Mouse (Mus musculus) layer of hippocampus, postnatal 25 days (tissue): Measurements from ENCODE around the gene Mpped2. TPM values are rescaled to one million over a fixed set of nuclear protein-coding genes. Genes with fewer than 3 reads are reported as not detected.

Experiments used
- DNase-seq, 2 experiments: peaks; one replicate each; pipeline ENCODE4 v3.0.0; 2022; ENCODE audit warnings: mixed read lengths in 2 of 2, low spot score in 1 of 2; ENCODE audit errors: extremely low spot score in 1 of 2
- total RNA-seq, 2 experiments: library from RNA; stranded (reverse); gene quantifications; 2 replicates each; pipeline ENCODE4 v1.2.3; 2021

Mpped2 gene
- total RNA-seq, 2 experiments from 2014 or later, result 37.1 to 38.1 TPM

- no peak for DNase-seq
Observed at GRCm38 (mm10) chr2:106744086-106744485, 51.0 kb downstream of the Mpped2 start.

GRCm38 (mm10) chr2:106744601-106745000 lies 51.5 kb downstream of the Mpped2 start:
- DNase-seq, result no peak

DNA sequence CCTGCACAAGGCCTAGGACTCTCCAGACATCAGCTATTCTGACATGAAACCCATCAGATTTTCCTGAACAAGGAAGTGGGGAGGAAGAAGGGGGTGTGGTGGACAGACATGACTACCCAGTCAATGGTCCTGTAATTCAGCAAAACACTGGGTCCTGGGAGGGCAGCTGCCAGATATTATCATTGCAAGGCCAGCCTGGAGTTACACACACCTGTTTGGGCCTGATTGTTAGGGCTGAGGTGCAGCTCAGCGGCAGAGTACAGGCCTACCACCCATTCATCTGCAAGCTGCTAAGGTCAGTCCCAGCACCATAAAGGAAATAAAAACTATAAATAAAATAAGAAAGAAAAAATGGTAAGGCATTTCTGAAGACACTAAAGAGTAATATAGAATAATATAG lies 52.3 kb downstream of the Mpped2 start:
- DNase-seq, result no peak

DNA sequence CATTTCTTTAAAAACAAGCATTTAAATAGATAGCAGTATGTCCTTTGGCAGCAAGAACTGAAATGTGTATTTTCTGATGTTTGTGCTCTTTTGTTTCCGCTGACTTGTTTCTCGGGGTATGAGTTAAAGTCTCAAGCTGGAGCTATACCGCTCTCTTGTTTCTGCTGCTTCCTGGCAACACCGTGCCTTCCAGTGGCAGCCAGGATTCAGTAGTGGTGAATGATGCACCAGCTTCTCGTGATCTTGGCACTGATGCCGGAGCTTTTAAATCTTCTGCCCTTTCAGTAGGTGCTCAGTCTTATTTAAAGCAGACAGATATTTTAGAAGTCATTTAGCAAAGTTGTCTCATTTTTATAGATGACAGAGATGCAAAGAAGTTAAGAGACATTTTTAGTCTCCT lies 53.1 kb downstream of the Mpped2 start:
- DNase-seq, result no peak

GRCm38 (mm10) chr2:106746905-106747304 lies 53.8 kb downstream of the Mpped2 start:
- DNase-seq, result no peak

GRCm38 (mm10) chr2:106747342-106747741 lies 54.3 kb downstream of the Mpped2 start:
- DNase-seq, result no peak

DNA sequence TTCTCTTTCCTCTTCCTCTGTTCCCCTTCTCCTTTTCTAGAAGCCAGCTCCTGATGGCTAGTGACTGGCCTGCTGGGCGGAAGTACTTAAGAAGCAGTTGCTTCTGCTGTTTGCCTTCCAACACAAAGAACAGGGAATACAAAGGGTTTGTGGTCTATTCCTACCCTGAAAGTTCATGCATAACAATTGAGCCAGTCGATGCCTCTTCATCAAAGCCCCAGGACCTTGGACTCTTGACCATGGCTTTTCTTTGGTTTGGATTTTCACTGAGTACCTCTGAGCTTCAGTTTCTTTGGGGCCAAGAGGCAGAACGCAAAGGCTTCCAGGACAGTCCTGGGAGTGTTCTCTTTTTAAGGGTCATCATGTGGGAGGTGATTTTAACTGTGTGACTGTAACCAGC lies 57.8 kb downstream of the Mpped2 start:
- DNase-seq, result no peak

DNA sequence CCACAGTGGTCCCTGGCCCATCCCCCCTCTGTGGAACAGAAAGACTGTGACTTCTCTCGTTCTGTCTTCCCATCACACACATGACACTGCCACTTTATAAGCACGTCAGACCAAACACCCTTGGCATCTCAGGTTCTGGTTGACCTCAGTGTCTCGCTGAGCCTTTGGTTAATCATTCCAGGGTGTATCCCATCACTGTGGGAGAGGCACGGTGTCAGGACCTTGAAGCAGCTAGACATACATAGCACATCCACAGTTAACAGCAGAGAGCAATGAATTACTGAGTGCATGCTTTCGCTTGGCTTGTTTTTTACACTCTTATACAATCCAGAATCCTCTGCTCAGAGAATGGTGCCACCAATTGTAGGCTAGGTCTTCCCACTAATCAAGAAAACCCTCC lies 60.6 kb downstream of the Mpped2 start:
- no peak for DNase-seq

DNA sequence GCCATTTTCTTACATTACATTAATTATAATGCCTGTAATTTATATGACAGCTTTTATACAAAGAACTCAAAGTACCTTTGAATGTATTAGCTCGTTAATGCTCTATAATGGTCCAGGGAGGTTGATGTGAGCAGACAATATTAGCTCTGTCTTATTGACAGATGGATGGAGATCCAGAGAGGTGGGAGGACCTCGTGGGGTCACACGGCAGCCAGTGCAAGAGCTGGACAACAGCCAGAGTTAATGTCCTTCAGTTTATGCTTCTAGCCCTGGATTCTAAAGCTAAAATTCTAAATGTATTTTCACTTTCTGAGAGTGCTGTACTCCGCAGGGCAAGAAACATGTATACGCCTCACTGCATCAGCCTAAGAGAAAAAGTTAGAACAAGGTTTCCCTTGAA lies 61.6 kb downstream of the Mpped2 start:
- DNase-seq, result no peak

DNA sequence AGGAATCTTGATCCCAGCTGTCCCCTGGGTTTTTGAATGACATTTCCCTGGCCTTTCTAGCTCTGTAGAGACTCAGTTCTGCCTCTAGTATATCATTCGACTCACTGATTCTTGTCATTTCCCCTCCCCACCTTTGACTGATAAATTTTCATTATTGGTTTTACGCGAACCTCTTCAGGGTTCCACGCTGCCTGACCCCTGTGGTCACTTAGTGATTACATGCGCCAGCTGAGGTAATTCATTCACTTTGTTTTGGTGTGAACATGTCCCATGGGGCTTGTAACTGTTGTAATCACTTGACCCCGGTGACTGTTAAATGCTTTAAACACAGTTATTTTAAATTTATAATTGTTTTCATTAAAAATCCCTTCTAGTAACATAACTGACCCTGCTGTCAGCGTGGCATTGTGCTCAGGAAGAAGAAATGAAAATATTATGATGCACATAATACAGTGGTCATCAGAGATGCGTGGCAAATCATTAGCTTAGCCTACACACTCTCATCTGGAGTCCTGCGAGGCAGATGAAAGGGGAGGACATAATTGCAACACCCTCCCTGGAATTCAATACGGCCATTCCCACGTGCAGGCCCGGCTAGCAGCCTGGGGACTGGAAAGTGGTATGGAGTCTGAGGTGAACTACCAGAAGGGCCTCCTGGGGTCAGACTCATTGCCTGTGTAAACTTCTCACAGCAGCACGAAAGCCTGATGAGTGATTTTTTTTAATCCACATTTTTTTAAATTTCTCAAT lies 63.5 kb downstream of the Mpped2 start:
- no peak for DNase-seq

- no peak for DNase-seq
Observed at GRCm38 (mm10) chr2:106762920-106763319, 69.9 kb downstream of the Mpped2 start.

- DNase-seq, result no peak
Observed at GRCm38 (mm10) chr2:106769236-106769635, 76.2 kb downstream of the Mpped2 start.

DNA sequence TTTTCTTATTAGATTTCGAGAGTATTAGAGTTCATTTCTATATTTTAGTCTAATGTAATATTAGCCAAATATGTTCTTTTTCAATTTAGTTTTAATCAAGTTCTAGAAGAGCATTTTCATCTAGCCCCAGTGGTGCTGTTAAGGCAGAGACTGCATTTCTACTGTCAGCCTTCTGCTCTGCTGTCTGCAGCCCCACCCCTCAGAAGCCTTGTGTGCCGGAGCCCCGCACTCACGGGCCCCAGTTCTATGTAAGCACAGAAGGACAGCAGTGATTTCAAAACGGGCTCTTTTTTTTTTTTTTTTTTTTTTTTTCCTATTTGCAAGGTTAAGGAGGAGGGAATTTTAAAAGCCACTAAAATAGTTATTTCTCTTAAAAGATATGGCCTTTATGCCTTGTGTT lies 79.6 kb downstream of the Mpped2 start:
- DNase-seq, result no peak

DNA sequence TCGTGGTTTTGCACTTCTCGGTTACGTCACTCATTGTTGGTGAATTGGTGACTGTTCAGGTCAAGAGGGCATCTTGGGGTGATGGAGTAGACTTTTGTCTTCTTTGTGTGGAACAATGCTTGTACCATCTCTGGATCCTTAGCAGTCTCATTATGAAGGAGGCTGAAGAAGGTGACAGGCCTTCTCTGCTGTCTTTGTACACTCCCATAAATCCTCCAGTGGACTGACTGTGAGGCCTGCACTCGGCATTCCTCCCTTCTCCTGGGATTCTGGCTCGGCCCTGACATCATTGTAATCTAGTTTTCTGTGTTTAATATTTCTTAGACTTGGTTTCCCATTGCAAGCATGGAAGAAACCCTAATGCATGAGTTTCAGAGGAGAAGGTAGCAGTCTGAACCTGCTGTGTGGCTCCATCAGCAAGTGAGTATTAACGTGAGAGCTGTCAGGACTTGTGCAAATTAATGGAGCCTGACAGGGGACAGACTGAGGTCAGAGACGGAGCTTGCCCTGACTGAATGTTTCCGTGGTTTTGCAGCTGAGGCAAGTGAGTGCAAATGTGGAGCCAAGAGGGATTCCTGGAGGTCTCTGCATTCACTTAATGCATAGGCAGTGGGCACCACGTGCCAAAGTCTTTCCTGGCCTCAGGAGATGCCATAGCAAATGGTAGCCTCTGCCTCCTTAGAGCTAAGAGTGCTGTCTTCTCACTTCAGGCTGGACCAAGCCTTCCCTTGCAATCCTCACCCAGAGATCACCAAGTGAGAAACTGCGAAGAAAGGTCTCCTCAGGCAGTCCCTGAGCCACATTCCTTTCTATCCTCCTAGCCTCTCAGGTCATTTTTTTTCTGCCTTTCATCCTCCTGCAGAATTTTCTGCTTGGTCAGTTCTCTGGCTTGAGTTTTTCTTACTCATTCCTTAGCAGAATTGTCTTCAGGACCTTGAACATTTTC lies 81.5 kb downstream of the Mpped2 start:
- no peak for DNase-seq

GRCm38 (mm10) chr2:106775994-106776393 lies 82.9 kb downstream of the Mpped2 start:
- no peak for DNase-seq

- DNase-seq, result no peak
Observed at GRCm38 (mm10) chr2:106778861-106779516, 85.9 kb downstream of the Mpped2 start.

DNA sequence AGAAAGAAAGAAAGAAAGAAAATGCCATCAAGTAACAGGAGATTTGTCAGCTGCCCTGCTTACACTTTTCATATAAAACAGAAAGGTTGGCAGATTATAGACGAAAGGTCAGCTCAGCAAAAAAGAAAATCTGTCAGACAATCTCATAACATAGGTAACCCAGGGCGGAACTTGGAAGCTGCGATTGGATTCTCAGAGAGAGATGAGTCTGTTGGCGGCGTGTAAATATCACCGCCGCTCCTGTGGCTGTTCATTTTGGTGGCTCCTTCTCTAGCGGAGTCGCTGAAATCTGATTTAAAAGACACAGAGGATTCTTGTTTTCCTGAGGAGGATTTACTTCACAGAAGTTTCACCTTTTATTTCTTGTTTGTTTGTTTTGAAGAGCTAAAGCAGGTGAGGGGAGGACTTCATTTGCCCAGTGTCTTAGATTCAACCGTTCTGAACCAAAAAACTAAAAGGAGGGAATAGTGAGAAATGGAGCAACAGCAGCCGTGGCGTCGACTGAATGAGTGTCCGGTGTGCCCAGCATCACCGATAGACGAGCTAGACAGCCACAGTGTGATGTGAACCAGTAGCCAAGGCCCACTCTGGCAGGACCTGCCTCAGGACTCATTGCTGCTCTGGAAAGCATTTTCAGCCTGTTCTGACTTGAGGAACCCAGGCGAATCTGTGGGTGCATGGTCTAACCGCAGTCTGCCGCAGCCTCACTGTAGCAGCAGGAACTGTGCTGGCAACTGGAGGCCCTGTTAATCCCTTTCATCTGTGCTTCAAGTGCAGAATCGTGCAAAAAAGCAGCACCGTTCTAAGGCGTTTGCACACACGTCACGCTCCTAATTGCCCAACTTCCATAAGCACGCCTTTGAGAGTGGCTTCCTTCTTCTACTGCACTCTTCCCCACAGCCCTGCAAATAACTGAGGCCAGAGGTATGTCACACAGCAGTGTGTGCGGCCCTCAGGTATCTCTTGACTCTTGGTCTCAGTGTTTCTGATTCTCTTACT lies 88.4 kb downstream of the Mpped2 start:
- peak in 1 of 2 experiments; percentile 13 for DNase-seq

DNA sequence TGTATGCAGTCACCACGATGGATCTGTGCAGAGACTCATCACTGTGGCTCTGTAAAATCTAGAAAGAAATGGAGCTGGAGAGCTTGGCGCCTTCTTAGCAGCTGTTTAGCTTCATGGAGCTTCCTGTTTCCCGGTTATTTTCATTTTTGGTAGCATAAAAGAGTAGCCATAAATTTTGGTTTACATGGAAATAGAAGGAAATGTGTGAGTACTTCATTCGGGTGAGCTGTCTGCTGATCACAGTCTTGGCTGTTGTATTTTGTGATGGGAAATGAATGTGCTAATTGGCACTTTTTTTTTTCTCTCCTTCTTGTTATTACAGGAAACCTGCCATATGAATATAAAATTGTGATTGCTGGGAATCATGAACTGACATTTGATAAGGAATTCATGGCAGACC lies 90.2 kb downstream of the Mpped2 start:
- no peak for DNase-seq

- no peak for DNase-seq
Observed at GRCm38 (mm10) chr2:106788055-106788454, 95.0 kb downstream of the Mpped2 start.

GRCm38 (mm10) chr2:106788573-106788972 lies 95.5 kb downstream of the Mpped2 start:
- DNase-seq, result no peak
